Mouse (Mus musculus) hindbrain, embryonic 11.5 days (tissue): ENCODE data around the gene Rnf169. TPM values are rescaled to one million over a fixed set of nuclear protein-coding genes. Genes with fewer than 3 reads are reported as not detected.

ENCODE experiments used
- ATAC-seq: fragments of 200-750 bp; cut with Nextera tagmentation; 2 replicates; pipeline ENCODE4 v1.8.0; 2017; ENCODE audit warnings: mild to moderate bottlenecking, moderate TSS enrichment, moderate library complexity; ENCODE audit not compliant: low FRiP score
- DNase-seq: peaks from one replicate; pipeline ENCODE4 v3.0.0-alpha.2; 2015; ENCODE audit warnings: low spot score
- H3K27ac ChIP-seq: fragments of 300-500 bp; sonication (generic); 2 replicates; pipeline ENCODE4 v1.5.1; 2014; ENCODE audit warnings: mild to moderate bottlenecking, low read depth, low read length
- H3K27me3 ChIP-seq: fragments of 300-500 bp; sonication (generic); 2 replicates; pipeline ENCODE4 v1.6.1; 2014; ENCODE audit warnings: mild to moderate bottlenecking, low read length, moderate library complexity, mixed read lengths; ENCODE audit not compliant: control insufficient read depth, insufficient read depth
- H3K36me3 ChIP-seq: fragments of 300-500 bp; sonication (generic); 2 replicates; pipeline ENCODE4 v1.6.1; 2014; ENCODE audit warnings: mild to moderate bottlenecking, low read length, moderate library complexity, mixed read lengths; ENCODE audit not compliant: control insufficient read depth, insufficient read depth
- H3K4me1 ChIP-seq: fragments of 300-500 bp; sonication (generic); replicated peaks from 2 replicates; pipeline ENCODE4 v1.6.1; 2014; ENCODE audit warnings: low read length, mixed read lengths; ENCODE audit not compliant: control insufficient read depth, insufficient read depth
- H3K4me2 ChIP-seq: fragments of 300-500 bp; sonication (generic); replicated peaks from 2 replicates; pipeline ENCODE4 v1.6.1; 2014; ENCODE audit warnings: mild to moderate bottlenecking, low read depth, low read length
- H3K4me3 ChIP-seq: fragments of 300-500 bp; sonication (generic); 2 replicates; pipeline ENCODE4 v1.5.1; 2014; ENCODE audit warnings: low read depth, low read length
- H3K9ac ChIP-seq: fragments of 300-500 bp; sonication (generic); 2 replicates; pipeline ENCODE4 v1.6.1; 2014; ENCODE audit warnings: low read depth, low read length
- H3K9me3 ChIP-seq: fragments of 300-500 bp; sonication (generic); 2 replicates; pipeline ENCODE4 v1.6.1; 2016; ENCODE audit warnings: low read length; ENCODE audit not compliant: control insufficient read depth
- WGBS: fragments of 180-500 bp; shearing (Covaris S2); extraction: QIAGEN DNeasy Blood & Tissue Kit; methylation state at CpG from one replicate; pipeline ENCODE4 v1.1.7; 2014; 5-methylcytosine and 5-hydroxymethylcytosine counted together
- polyA plus RNA-seq: library from polyadenylated mRNA; unstranded; fragments of >200 nt; fragmentation: Nextera tagmentation; extraction: Ambion mirVana; gene quantifications from 2 replicates; pipeline ENCODE4 v1.2.1, GENCODE M21; 2014

The Rnf169 gene
- polyA plus RNA-seq, 1 experiment from 2014 or later, result 8.4 TPM

- Histone ChIP-seq H3K4me2 (peak overlapping the region; percentile 79), H3K4me3 (peak overlapping the region; percentile 26), H3K36me3 (no peaks in the 10 kb centered on the region), H3K4me1 (peaks cover 9% of the 10 kb centered on the region), H3K9me3 (no peaks in the 10 kb centered on the region), H3K27ac (no peak overlapping the region), H3K9ac (peak overlapping the region; percentile 43), H3K27me3 (0 out of 2 replicates have a peak, but pooled peaks cover 6% of the 10 kb centered on the region)
- DNase-seq, result peak; percentile 78
- ATAC-seq, result peak; percentile 56
- 5% methylated on average over 22 of the region's 22 CpGs for WGBS
These were observed 63.4 kb downstream of the Rnf169 start for GRCm38 (mm10) chr7:99916741-99917319.

GRCm38 (mm10) chr7:99915511-99915910 is 64.7 kb downstream of the Rnf169 start:
- ATAC-seq (no peak), DNase-seq (no peak)
- H3K4me3 ChIP-seq, result no peak overlapping the region
- H3K9ac ChIP-seq, result no peak overlapping the region
- peaks cover 9% of the 10 kb centered on the region for H3K4me1 ChIP-seq
- no peaks in the 10 kb centered on the region for H3K9me3 ChIP-seq
- 0 out of 2 replicates have a peak, but pooled peaks cover 6% of the 10 kb centered on the region for H3K27me3 ChIP-seq
- no peaks in the 10 kb centered on the region for H3K36me3 ChIP-seq
- H3K4me2 ChIP-seq, result no peak overlapping the region
- no peak overlapping the region for H3K27ac ChIP-seq
- 88% methylated on average over 2 of the region's 2 CpGs for WGBS

- Histone ChIP-seq H3K27ac (no peak overlapping the region), H3K9ac (no peak overlapping the region), H3K4me2 (no peak overlapping the region), H3K36me3 (no peaks in the 10 kb centered on the region), H3K4me1 (peaks cover 9% of the 10 kb centered on the region), H3K9me3 (no peaks in the 10 kb centered on the region), H3K4me3 (no peak overlapping the region), H3K27me3 (0 out of 2 replicates have a peak, but pooled peaks cover 6% of the 10 kb centered on the region)
- WGBS, result 92% methylated on average over 10 of the region's 10 CpGs
- ATAC-seq, result no peak
- DNase-seq, result no peak
These were observed 65.9 kb downstream of the Rnf169 start for GRCm38 (mm10) chr7:99914316-99914715.

- WGBS, result 82% methylated on average over 5 of the region's 5 CpGs
- ATAC-seq (no peak), DNase-seq (no peak)
- Histone ChIP-seq H3K4me2 (no peak overlapping the region), H3K27me3 (no peaks in the 10 kb centered on the region), H3K9me3 (no peaks in the 10 kb centered on the region), H3K4me1 (no peaks in the 10 kb centered on the region), H3K27ac (no peak overlapping the region), H3K4me3 (no peak overlapping the region), H3K36me3 (no peaks in the 10 kb centered on the region), H3K9ac (no peak overlapping the region)
These were observed 69.2 kb downstream of the Rnf169 start for GRCm38 (mm10) chr7:99911038-99911437.

GRCm38 (mm10) chr7:99907463-99907862 is 72.8 kb downstream of the Rnf169 start:
- Histone ChIP-seq H3K36me3 (no peaks in the 10 kb centered on the region), H3K4me3 (no peak overlapping the region), H3K9ac (no peak overlapping the region), H3K27ac (no peak overlapping the region), H3K27me3 (no peaks in the 10 kb centered on the region), H3K4me1 (no peaks in the 10 kb centered on the region), H3K4me2 (no peak overlapping the region), H3K9me3 (no peaks in the 10 kb centered on the region)
- DNase-seq (no peak), ATAC-seq (no peak)
- 87% methylated on average over 3 of the region's 3 CpGs for WGBS

GRCm38 (mm10) chr7:99906346-99906745 is 73.9 kb downstream of the Rnf169 start:
- no peak overlapping the region for H3K4me2 ChIP-seq
- no peak for DNase-seq
- H3K27me3 ChIP-seq, result no peaks in the 10 kb centered on the region
- H3K4me1 ChIP-seq, result no peaks in the 10 kb centered on the region
- H3K27ac ChIP-seq, result no peak overlapping the region
- H3K4me3 ChIP-seq, result no peak overlapping the region
- no peak overlapping the region for H3K9ac ChIP-seq
- H3K36me3 ChIP-seq, result no peaks in the 10 kb centered on the region
- ATAC-seq, result no peak
- 89% methylated on average over 3 of the region's 3 CpGs for WGBS
- no peaks in the 10 kb centered on the region for H3K9me3 ChIP-seq

GRCm38 (mm10) chr7:99904421-99905005 is 75.7 kb downstream of the Rnf169 start:
- Histone ChIP-seq H3K4me1 (no peaks in the 10 kb centered on the region), H3K27ac (no peak overlapping the region)

GRCm38 (mm10) chr7:99902918-99903665 is 77.2 kb downstream of the Rnf169 start:
- H3K36me3 ChIP-seq, result no peaks in the 10 kb centered on the region
- no peaks in the 10 kb centered on the region for H3K9me3 ChIP-seq
- H3K27me3 ChIP-seq, result no peaks in the 10 kb centered on the region
- H3K9ac ChIP-seq, result no peak overlapping the region
- no peaks in the 10 kb centered on the region for H3K4me1 ChIP-seq
- no peak for ATAC-seq
- no peak overlapping the region for H3K27ac ChIP-seq
- no peak overlapping the region for H3K4me3 ChIP-seq
- 83% methylated on average over 11 of the region's 11 CpGs for WGBS
- no peak for DNase-seq
- H3K4me2 ChIP-seq, result no peak overlapping the region

More at GRCm38 (mm10) chr7:99904421-99905005, 75.7 kb downstream of the Rnf169 start:
- Histone ChIP-seq H3K9ac (no peak overlapping the region), H3K9me3 (no peaks in the 10 kb centered on the region), H3K27me3 (no peaks in the 10 kb centered on the region), H3K4me3 (no peak overlapping the region), H3K36me3 (no peaks in the 10 kb centered on the region), H3K4me2 (no peak overlapping the region)
- ATAC-seq (no peak), DNase-seq (no peak)
- WGBS, result 77% methylated on average over 3 of the region's 3 CpGs
